Mouse (Mus musculus): ENCODE data around the gene Gm5741.

Gm5741 gene

DNA sequence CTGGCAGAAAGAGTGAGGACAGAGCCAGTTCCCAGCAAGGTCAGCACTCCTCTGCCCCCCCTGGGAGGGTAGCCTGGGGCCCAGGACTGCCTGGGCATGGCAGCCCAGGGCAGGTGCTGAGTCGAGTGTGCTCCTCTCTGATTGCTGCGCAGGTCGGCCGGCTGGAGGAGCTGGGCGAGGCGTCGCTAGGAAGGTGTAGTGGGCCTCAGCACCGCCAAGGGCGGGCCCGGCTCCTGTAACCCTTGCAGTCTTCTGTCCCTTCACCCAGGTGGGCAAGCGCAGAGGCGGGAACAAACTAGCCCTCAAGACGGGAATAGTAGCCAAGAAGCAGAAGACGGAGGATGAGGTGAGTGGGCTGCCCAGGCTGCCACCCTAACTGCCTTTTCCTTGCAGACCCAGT, 38.5 kb downstream of the Gm5741 start:
- DNase-seq (ENCODE audit: extremely low read depth, low read depth) = no peak

DNA sequence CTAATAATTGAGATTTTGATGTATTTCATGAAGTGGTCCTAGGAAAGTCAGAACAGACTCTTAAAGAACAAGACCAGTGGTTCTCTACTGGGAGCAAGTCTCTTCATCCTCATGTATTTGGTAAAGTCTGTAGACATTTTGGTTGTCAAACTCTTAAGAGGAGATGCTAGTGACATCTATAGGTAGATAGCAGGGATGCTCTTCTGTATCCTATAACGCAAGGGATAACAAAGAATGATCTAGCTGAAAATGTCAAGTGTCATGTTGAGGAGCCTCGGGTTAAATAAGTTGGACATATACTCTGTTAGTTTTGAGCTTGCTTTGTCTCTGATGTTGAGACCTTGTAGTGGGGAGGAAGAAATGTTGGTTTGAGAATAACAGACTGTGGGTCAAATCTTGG, 39.9 kb downstream of the Gm5741 start:
- no peak for DNase-seq (ENCODE audit: extremely low read depth, low read depth)

DNA sequence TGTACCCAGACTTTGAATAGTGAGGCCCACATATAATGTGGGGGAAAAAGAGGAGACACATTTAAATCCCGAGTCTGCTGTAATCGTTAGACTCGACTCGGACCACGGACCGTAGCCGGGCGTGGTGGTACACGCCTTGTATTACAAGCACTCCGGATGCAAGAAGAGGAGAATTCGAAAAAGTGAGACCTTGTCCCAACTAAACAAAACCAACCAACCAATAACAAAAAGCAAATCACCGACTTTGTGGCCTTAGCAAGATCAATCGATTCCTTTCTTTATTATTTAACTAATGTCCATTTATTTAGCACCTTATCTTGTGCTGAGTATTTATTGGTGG, 40.3 kb downstream of the Gm5741 start:
- DNase-seq (ENCODE audit: extremely low read depth, low read depth) = no peak

DNA sequence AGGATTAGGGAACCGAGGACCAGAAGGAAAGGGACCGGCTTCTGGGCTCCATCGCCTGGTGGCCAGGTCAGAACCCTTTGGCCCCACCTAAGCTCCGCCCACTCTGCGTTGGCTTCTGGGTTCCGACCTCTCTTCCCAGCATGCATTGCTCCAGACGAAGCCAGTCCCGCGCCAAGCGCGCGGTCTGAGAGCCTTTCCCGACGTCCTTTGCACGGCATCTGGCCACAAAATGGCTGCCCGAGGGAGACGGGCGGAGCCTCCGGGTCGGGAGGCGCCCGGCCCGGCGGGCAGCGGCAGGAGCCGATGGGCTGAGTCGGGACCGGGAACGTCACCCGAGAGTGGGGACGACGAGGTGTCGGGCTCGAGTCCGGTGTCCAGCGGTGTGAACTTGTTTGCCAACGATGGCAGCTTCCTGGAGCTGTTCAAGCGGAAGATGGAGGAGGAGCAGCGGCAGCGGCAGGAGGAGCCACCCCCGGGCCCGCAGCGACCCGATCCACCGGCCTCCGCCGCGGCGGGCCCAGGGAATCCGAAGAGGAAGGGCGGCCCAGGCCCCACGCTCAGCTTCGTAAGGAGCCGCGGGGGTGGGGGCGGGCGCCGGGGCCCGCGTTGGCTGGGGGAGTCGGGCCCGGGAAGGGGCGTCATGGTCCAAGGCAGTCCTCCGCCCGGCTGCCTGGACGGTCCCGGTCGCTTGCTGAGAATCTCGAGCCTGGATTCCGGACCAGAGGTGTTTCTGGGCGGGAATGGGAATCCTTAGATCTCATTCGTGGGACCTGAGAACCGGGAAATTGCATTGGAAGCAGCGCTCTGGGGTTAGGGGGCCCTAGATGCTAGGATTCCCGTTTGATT, 40.9 kb downstream of the Gm5741 start, which contains the start of gene Trir:
Trir (plus strand) TSS at position 154 of the 846 bp plus-strand sequence.
- DNase-seq (ENCODE audit: extremely low read depth, low read depth) = peak; percentile 89

DNA sequence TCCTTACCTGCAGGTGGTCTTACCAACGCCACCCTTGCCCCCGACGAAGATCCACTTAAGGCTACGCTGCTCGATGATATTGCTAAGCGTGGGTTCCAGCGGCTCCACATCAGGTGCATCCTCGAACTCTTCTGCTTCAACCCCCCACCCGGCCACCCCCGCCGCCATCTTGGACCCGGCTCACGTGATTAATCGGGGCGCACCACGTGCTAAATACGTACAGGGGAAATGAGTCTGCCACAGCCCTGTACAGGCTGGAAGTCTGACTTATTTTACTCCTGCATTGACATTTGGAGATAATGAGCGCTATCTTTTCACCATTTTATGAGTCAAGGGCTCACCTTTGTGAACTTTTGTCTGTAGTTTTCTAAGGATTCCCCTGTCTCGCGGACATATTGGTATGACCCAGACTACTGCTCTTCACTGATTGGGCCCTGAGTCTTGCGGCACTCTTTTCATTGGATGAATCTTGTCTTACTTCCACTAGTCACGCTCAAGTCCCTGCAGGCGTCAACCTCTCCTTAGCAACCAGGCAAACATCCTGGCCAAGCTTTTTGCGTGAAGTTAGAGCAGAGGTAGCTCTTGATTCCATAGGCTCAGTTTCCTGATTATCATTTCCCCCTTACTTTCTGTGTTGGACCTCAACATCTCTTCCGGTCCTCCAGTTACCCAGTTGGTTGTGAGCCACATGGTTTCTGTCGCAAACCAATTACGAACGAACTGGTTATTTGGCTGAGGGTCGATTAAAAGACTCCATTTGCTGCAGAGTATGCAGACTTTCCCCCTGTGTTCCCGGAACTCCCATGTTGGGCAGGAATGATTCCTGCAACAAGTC, 42.5 kb downstream of the Gm5741 start, which contains the start of gene Asna1:
Asna1 (minus strand) TSS at position 184 of the 835 bp plus-strand sequence.
- peak; percentile 99 for DNase-seq (ENCODE audit: extremely low read depth, low read depth)

DNA sequence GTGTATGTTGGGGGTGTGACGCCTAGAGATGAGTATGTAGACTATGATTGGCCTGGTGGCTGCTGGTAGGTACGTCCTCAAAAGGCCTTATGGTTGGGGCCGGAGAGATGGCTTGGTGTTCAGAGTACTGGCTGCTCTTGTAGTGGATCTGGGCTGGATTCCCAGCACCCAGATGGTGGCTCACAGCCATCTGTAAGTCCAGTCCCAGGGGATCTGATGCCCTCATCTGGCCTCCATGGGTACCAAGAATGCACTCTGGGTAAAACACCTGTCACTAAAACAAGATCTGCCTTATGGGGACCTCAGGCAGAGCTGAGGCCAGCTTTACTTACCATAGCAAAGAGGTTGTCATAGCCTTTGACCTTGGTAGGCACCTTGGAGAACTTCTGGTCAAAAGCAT, 43.9 kb downstream of the Gm5741 start:
- DNase-seq (ENCODE audit: extremely low read depth, low read depth) = no peak

DNA sequence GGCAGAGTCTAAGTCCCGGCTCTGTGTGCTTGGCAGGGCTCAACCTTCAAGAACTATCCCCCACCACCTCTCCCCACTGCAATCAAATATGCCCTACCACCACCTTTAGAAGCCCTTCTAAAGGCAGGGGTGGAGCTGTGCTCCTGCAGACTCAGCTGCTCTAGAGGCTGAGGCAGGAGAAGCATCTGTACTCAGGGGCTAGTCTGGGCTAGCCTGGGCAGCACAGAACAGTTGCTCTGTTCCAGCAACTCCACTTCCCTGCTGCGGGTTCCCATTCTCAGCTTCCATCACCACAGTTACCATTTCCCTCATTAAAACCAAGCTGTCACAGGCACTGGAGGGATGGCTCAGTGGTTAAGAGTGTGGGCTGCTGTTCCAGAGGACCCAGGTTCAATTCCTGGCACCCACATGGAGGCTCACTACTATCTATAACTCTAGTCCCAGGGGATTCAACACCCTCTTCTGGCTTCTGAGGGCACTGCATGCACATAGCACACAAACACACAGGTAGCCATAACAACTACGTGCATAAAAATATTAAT, 46.2 kb downstream of the Gm5741 start:
- no peak for DNase-seq (ENCODE audit: extremely low read depth, low read depth)

Measured in MEL-GATA-1-ER (cell line).